Mouse (Mus musculus): ENCODE data around the gene Col8a2.

- TF ChIP-seq CTCF (conservative IDR thresholded peaks at IDR 0.05 in 1 of 2, IDR thresholded peaks at IDR 0.05 in 1 of 2; ENCODE audit: low read depth in 2 of 2, low read length in 2 of 2) (no peak), ELF1 (IDR thresholded peaks at IDR 0.05; ENCODE audit: low read depth, low read length) (no peak), KAT2A (IDR thresholded peaks at IDR 0.05; ENCODE audit: insufficient replicate concordance, low read length) (no peak), MAX (IDR thresholded peaks at IDR 0.05; ENCODE audit: low read length) (no peak), ETS1 (conservative IDR thresholded peaks at IDR 0.05; ENCODE audit: low read depth, low read length) (no peak)
Measured at GRCm38 (mm10) chr4:126278961-126279360, 7.6 kb upstream of the Col8a2 start.

Measured in CH12.LX (cell line).